Mouse (Mus musculus) adrenal gland, adult 10 weeks (tissue): ENCODE data around the gene Hectd2. TPM values are rescaled to one million over a fixed set of nuclear protein-coding genes. Genes with fewer than 3 reads are reported as not detected.

Source experiments
- polyA plus RNA-seq: library from polyadenylated mRNA; stranded (reverse); fragments of 350-450 nt; fragmentation: Illumina TruSeq; extraction: RNeasy Lipid Tissue Mini Kit (QIAGEN cat#74804); gene quantifications from one replicate; pipeline ENCODE4 v1.2.3, GENCODE M21; 2014; ENCODE audit warnings: low read depth, low replicate concordance

Hectd2 gene
- 6.5 TPM for polyA plus RNA-seq

DNA sequence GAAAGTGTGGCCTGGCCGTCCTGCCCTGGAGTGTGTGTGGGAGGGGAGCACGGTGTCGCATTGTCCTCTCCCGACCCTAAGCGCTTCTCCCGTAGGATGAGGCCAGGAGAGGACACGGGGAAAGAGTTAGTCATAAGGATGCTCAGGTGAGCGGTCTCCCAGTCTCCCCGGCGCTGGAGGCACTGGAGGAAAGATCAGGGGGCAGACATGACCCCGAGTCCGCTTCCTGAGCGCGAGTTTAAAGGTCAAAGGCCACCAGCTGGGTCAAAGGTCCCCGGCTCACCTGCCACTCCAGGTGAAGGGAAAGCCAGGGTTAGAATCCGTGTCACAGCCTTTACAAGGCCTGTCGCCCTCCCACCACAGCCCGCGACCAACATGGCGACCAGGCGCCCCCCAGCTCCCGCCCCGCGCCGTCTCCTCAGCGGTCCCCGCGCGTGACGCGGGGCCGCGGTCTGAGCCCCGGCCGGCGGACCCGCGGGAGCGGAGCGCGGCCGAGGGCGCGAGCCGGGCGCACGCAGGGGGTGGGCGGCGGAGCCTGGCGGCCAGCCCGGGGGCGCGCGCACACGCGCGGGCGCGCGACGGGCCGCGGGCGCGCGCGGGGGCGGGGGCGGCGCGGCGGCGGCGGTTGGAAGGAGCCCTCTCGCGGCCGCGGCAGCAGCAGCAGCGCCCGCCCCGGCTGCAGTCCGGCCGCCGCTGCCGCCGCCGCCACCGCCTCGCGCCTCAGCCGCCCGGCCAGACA is at the start of gene Hectd2:
TSS of gene Hectd2 (plus strand) at position 594 of the 739 bp plus-strand sequence.

Other genes starting within 250 kb of the Hectd2 start
- 50.3 TPM for gene Pcgf5, start 206.3 kb upstream of the Hectd2 start, polyA plus RNA-seq
- gene Ppp1r3c, start 182.0 kb downstream of the Hectd2 start, polyA plus RNA-seq, result 13.2 TPM